8 mouse cellular contexts compared by ENCODE assay signal in genomic region chr4:130006533-130006932, GRCm38 (mm10). TPM values are rescaled to one million over a fixed set of nuclear protein-coding genes. Genes with fewer than 3 reads are reported as not detected.
DNase-seq lines count a peak whose midpoint lies in the region; ATAC-seq and TF ChIP-seq lines count a peak whose summit lies in the region.

No protein-coding gene starts in this region.

- intact Hi-C loops in heart, adult 2 months (cut with DNase I), result no loop called here

- no peak for DNase-seq in heart, adult 2 months
- no peak for DNase-seq in hindbrain, embryonic 14.5 days (ENCODE audit: low spot score)
- no peak for DNase-seq in spleen, postnatal 14 days (ENCODE audit: low spot score in 2 of 2)
- DNase-seq in layer of hippocampus, postnatal 36 days, result no peak
- DNase-seq in layer of hippocampus, adult 18-20 months (ENCODE audit: low spot score in 2 of 2), result no peak

- no peaks in the 10 kb centered on the region for H3K9me3 ChIP-seq in heart, embryonic 14.5 days (ENCODE audit: control insufficient read depth, low read length)
- H3K9me3 ChIP-seq in hindbrain, embryonic 14.5 days (ENCODE audit: control insufficient read depth, low read length), result no peaks in the 10 kb centered on the region
- H3K9me3 ChIP-seq in midbrain, embryonic 12.5 days, result no peaks in the 10 kb centered on the region

- 12% methylated on average over 25 of the region's 25 CpGs for WGBS in heart, embryonic 14.5 days
- WGBS in heart, adult 2 months, result 12% methylated on average over 25 of the region's 25 CpGs
- WGBS in hindbrain, embryonic 14.5 days, result 26% methylated on average over 25 of the region's 25 CpGs
- WGBS in midbrain, embryonic 12.5 days, result 21% methylated on average over 25 of the region's 25 CpGs

- TF ChIP-seq POLR2A in heart, adult 2 months (IDR thresholded peaks at IDR 0.05; ENCODE audit: insufficient read depth, low read depth, low read length), result no peak
- TF ChIP-seq POLR2A in bone marrow macrophage, adult 2 months (IDR thresholded peaks at IDR 0.05; ENCODE audit: borderline replicate concordance, low read depth, low read length), result no peak

- peak overlapping the region; percentile 61 for H3K4me2 ChIP-seq in heart, embryonic 14.5 days (ENCODE audit: low read length)
- H3K4me2 ChIP-seq in hindbrain, embryonic 14.5 days (replicated peaks), result peak overlapping the region; percentile 40
- peak overlapping the region; percentile 50 for H3K4me2 ChIP-seq in midbrain, embryonic 12.5 days (replicated peaks)

- H3K79me2 ChIP-seq in heart, adult 2 months (replicated peaks; ENCODE audit: control insufficient read depth, insufficient read depth, low read length), result no peaks in the 10 kb centered on the region

- no peak for ATAC-seq in heart, embryonic 14.5 days (ENCODE audit: insufficient number of reproducible peaks, insufficient read depth, low FRiP score, low read depth)
- ATAC-seq in hindbrain, embryonic 14.5 days (ENCODE audit: low FRiP score), result no peak
- peak; percentile 47; the same call in 1 of the 2 replicates for ATAC-seq in midbrain, embryonic 12.5 days (ENCODE audit: low FRiP score, low read depth)

- peaks cover 7 to 12% of the 10 kb centered on the region in 2 experiments for H3K4me1 ChIP-seq in heart, embryonic 14.5 days (ENCODE audit: control insufficient read depth in 2 of 2, insufficient read depth in 2 of 2, low read length in 2 of 2)
- H3K4me1 ChIP-seq in heart, adult 2 months (ENCODE audit: control insufficient read depth, insufficient read depth, low read length), result no peaks in the 10 kb centered on the region
- peaks cover 5% of the 10 kb centered on the region for H3K4me1 ChIP-seq in bone marrow macrophage, adult 2 months (ENCODE audit: control insufficient read depth, insufficient read depth, low read length)
- H3K4me1 ChIP-seq in hindbrain, embryonic 14.5 days (replicated peaks; ENCODE audit: control insufficient read depth, insufficient read depth, low read length), result peaks cover 8% of the 10 kb centered on the region
- peaks cover 13% of the 10 kb centered on the region for H3K4me1 ChIP-seq in midbrain, embryonic 12.5 days

- H3K9ac ChIP-seq in heart, embryonic 14.5 days (ENCODE audit: low read length), result peak overlapping the region; percentile 41; the same call in 1 of the 2 replicates
- H3K9ac ChIP-seq in heart, adult 2 months (ENCODE audit: low read depth, low read length), result no peak overlapping the region
- H3K9ac ChIP-seq in hindbrain, embryonic 14.5 days, result peak overlapping the region; percentile 28; the same call in 1 of the 2 replicates
- no peak overlapping the region; the same call in 1 of the 2 replicates for H3K9ac ChIP-seq in midbrain, embryonic 12.5 days (replicated peaks)

- TF ChIP-seq EP300 in heart, adult 2 months (IDR thresholded peaks at IDR 0.05; ENCODE audit: insufficient read depth, low read depth, low read length), result no peak

- H3K4me3 ChIP-seq in heart, embryonic 14.5 days (ENCODE audit: control insufficient read depth in 1 of 2, insufficient read depth in 1 of 2, low read depth in 1 of 2, low read length in 2 of 2), result peak overlapping the region; percentile 23 to 25
- H3K4me3 ChIP-seq in heart, adult 2 months, result no peak overlapping the region
- H3K4me3 ChIP-seq in bone marrow macrophage, adult 2 months (ENCODE audit: insufficient read depth, low read length), result peak overlapping the region; percentile 42
- no peak overlapping the region for H3K4me3 ChIP-seq in hindbrain, embryonic 14.5 days (replicated peaks; ENCODE audit: low read length)
- H3K4me3 ChIP-seq in midbrain, embryonic 12.5 days, result peak overlapping the region; percentile 27

- no peak overlapping the region for H3K27ac ChIP-seq in heart, embryonic 14.5 days (replicated peaks in 1 of 2; ENCODE audit: control insufficient read depth in 1 of 2, insufficient read depth in 1 of 2, low read depth in 2 of 2, low read length in 2 of 2)
- H3K27ac ChIP-seq in heart, adult 2 months, result no peak overlapping the region
- no peak overlapping the region for H3K27ac ChIP-seq in bone marrow macrophage, adult 2 months (ENCODE audit: insufficient read depth, low read depth, low read length)
- H3K27ac ChIP-seq in hindbrain, embryonic 14.5 days, result no peak overlapping the region
- H3K27ac ChIP-seq in midbrain, embryonic 12.5 days (replicated peaks), result no peak overlapping the region

- no peaks in the 10 kb centered on the region for H3K36me3 ChIP-seq in heart, embryonic 14.5 days (ENCODE audit: control insufficient read depth, insufficient read depth, low read length)
- H3K36me3 ChIP-seq in heart, adult 2 months (ENCODE audit: control insufficient read depth, insufficient read depth, low read length), result no peaks in the 10 kb centered on the region
- H3K36me3 ChIP-seq in hindbrain, embryonic 14.5 days (replicated peaks; ENCODE audit: control insufficient read depth, insufficient read depth), result peaks cover 29% of the 10 kb centered on the region
- H3K36me3 ChIP-seq in midbrain, embryonic 12.5 days, result peaks cover 18% of the 10 kb centered on the region

- TF ChIP-seq CTCF in heart, adult 2 months (IDR thresholded peaks at IDR 0.05), result no peak
- TF ChIP-seq CTCF in bone marrow macrophage, adult 2 months (IDR thresholded peaks at IDR 0.05; ENCODE audit: low read depth, low read length), result no peak

- peaks cover 54% of the 10 kb centered on the region for H3K27me3 ChIP-seq in heart, embryonic 14.5 days (ENCODE audit: control insufficient read depth, insufficient read depth, low read length)
- no peaks in the 10 kb centered on the region for H3K27me3 ChIP-seq in heart, adult 2 months (ENCODE audit: control insufficient read depth, insufficient read depth, low read length)
- no peaks in the 10 kb centered on the region for H3K27me3 ChIP-seq in hindbrain, embryonic 14.5 days (ENCODE audit: control insufficient read depth, insufficient read depth, low read length)
- H3K27me3 ChIP-seq in midbrain, embryonic 12.5 days, result peaks cover 35% of the 10 kb centered on the region

RNA-seq across cellular contexts. Expression of gene Adgrb2, which starts 21.9 kb away (rescaled TPM):
- 1.7 and 2.6 TPM in 2 replicates for polyA plus RNA-seq in heart, embryonic 14.5 days (2014; fragmentation: Nextera tagmentation; extraction: Ambion mirVana)
- total RNA-seq in heart, adult 2 months (2021), result 1 to 10 TPM; 1.8 to 2.0 TPM
- 2.5 and 4.8 TPM in 2 replicates for polyA plus RNA-seq in heart, adult 2 months (2012; rRNA removed)
- polyA plus RNA-seq in bone marrow macrophage, adult 2 months (2012; ENCODE audit: insufficient read depth, insufficient read length, missing spikeins), result not detected in 2 replicates
- polyA plus RNA-seq in hindbrain, embryonic 14.5 days (2014; fragmentation: Nextera tagmentation; extraction: Ambion mirVana), result 16.9 and 19.0 TPM in 2 replicates
- 7.4 and 9.8 TPM in 2 replicates for polyA plus RNA-seq in midbrain, embryonic 12.5 days (2016; fragmentation: Nextera tagmentation; extraction: Ambion mirVana)
- 100 to 1,000 TPM; 529 to 570 TPM for total RNA-seq in layer of hippocampus, postnatal 36 days (2021)
- 100 to 1,000 TPM; 515 to 540 TPM for total RNA-seq in layer of hippocampus, adult 18-20 months (2021)

RNA-seq across cellular contexts. Expression of gene Col16a1, which starts 41.1 kb away (rescaled TPM):
- 27.9 and 37.1 TPM in 2 replicates for polyA plus RNA-seq in heart, embryonic 14.5 days (2014; fragmentation: Nextera tagmentation; extraction: Ambion mirVana)
- total RNA-seq in heart, adult 2 months (2021), result 1 to 10 TPM; 5.0 to 5.5 TPM
- 7.2 and 8.4 TPM in 2 replicates for polyA plus RNA-seq in heart, adult 2 months (2012; rRNA removed)
- 0.48 and 1.1 TPM in 2 replicates for polyA plus RNA-seq in bone marrow macrophage, adult 2 months (2012; ENCODE audit: insufficient read depth, insufficient read length, missing spikeins)
- 10.1 and 11.1 TPM in 2 replicates for polyA plus RNA-seq in hindbrain, embryonic 14.5 days (2014; fragmentation: Nextera tagmentation; extraction: Ambion mirVana)
- 21.0 and 28.9 TPM in 2 replicates for polyA plus RNA-seq in midbrain, embryonic 12.5 days (2016; fragmentation: Nextera tagmentation; extraction: Ambion mirVana)
- 10 to 100 TPM; 12.4 to 16.3 TPM for total RNA-seq in layer of hippocampus, postnatal 36 days (2021)
- 10 to 100 TPM; 11.3 to 12.2 TPM for total RNA-seq in layer of hippocampus, adult 18-20 months (2021)

Comparison
In these comparisons a context has a peak if more than half of its experiments do, and no peak if none do; other contexts are left out.
1. H3K4me3 ChIP-seq: peak in heart, embryonic 14.5 days (2 of 2), bone marrow macrophage, adult 2 months (single experiment) and midbrain, embryonic 12.5 days (single experiment); none in heart, adult 2 months (single experiment) and hindbrain, embryonic 14.5 days (single experiment).
2. H3K9ac ChIP-seq: peak in heart, embryonic 14.5 days (single experiment) and hindbrain, embryonic 14.5 days (single experiment); none in heart, adult 2 months (single experiment) and midbrain, embryonic 12.5 days (single experiment).
3. Peak in every context shown above with its lines, with median percentiles within 50 percentile points of each other: H3K4me2 ChIP-seq.